Mouse (Mus musculus) kidney, postnatal 10 days (tissue): ENCODE measurements around the gene Cpeb2.

Experiments used
- DNase-seq: peaks from one replicate; pipeline ENCODE4 v3.0.0; 2021; ENCODE audit warnings: mixed read lengths

Cpeb2 gene

GRCm38 (mm10) chr5:43328579-43328978 is 95.6 kb downstream of the Cpeb2 start:
- peak; percentile 17 for DNase-seq

GRCm38 (mm10) chr5:43330260-43330659 is 97.3 kb downstream of the Cpeb2 start:
- DNase-seq = no peak

GRCm38 (mm10) chr5:43334469-43334868 is 101.5 kb downstream of the Cpeb2 start:
- DNase-seq = no peak

- DNase-seq = no peak
These were observed 104.2 kb downstream of the Cpeb2 start for GRCm38 (mm10) chr5:43337212-43337611.

- DNase-seq = no peak
These were observed 106.0 kb downstream of the Cpeb2 start for GRCm38 (mm10) chr5:43338771-43339475.
